Mouse (Mus musculus): ENCODE results near the gene Cnp. TPM values are rescaled to one million over a fixed set of nuclear protein-coding genes. Genes with fewer than 3 reads are reported as not detected.

Gene Cnp
- polyA plus RNA-seq, 1 experiment from 2014 or later: 21.9 TPM

Other genes with a start within 250 kb of the Cnp start
- gene Gast, start 240.5 kb upstream of the Cnp start, polyA plus RNA-seq (2014; fragmentation: Nextera tagmentation; extraction: Ambion mirVana): not detected in 2 replicates
- gene Hap1, start 218.8 kb upstream of the Cnp start, polyA plus RNA-seq (2014; fragmentation: Nextera tagmentation; extraction: Ambion mirVana): 0.38 and 0.39 TPM in 2 replicates
- gene Jup, start 177.1 kb upstream of the Cnp start, polyA plus RNA-seq (2014; fragmentation: Nextera tagmentation; extraction: Ambion mirVana): 29.8 and 32.3 TPM in 2 replicates
- gene P3h4, start 160.1 kb upstream of the Cnp start, polyA plus RNA-seq (2014; fragmentation: Nextera tagmentation; extraction: Ambion mirVana): 36.7 and 40.2 TPM in 2 replicates
- 81.3 and 85.4 TPM in 2 replicates for gene Fkbp10, start 159.2 kb upstream of the Cnp start, polyA plus RNA-seq (2014; fragmentation: Nextera tagmentation; extraction: Ambion mirVana)
- 157 and 160 TPM in 2 replicates for gene Nt5c3b, start 133.1 kb upstream of the Cnp start, polyA plus RNA-seq (2014; fragmentation: Nextera tagmentation; extraction: Ambion mirVana)
- gene Klhl10, start 133.0 kb upstream of the Cnp start, polyA plus RNA-seq (2014; fragmentation: Nextera tagmentation; extraction: Ambion mirVana): 0.93 and 1.0 TPM in 2 replicates
- gene Klhl11, start 102.2 kb upstream of the Cnp start, polyA plus RNA-seq (2014; fragmentation: Nextera tagmentation; extraction: Ambion mirVana): 13.8 and 15.7 TPM in 2 replicates
- gene Acly, start 46.9 kb upstream of the Cnp start, polyA plus RNA-seq (2014; fragmentation: Nextera tagmentation; extraction: Ambion mirVana): 182 and 195 TPM in 2 replicates
- gene Ttc25, start 29.3 kb upstream of the Cnp start, polyA plus RNA-seq (2014; fragmentation: Nextera tagmentation; extraction: Ambion mirVana): 0.62 and 1.1 TPM in 2 replicates
- gene Nkiras2, start 44.3 kb downstream of the Cnp start, polyA plus RNA-seq (2014; fragmentation: Nextera tagmentation; extraction: Ambion mirVana): 80.9 and 90.2 TPM in 2 replicates
- 69.9 and 98.4 TPM in 2 replicates for gene Dnajc7, start 45.3 kb downstream of the Cnp start, polyA plus RNA-seq (2014; fragmentation: Nextera tagmentation; extraction: Ambion mirVana)
- 0.19 and 0.57 TPM in 2 replicates for gene Zfp385c, start 117.6 kb downstream of the Cnp start, polyA plus RNA-seq (2014; fragmentation: Nextera tagmentation; extraction: Ambion mirVana)
- 2.0 and 2.8 TPM in 2 replicates for gene Dhx58, start 129.4 kb downstream of the Cnp start, polyA plus RNA-seq (2014; fragmentation: Nextera tagmentation; extraction: Ambion mirVana)
- gene Kat2a, start 137.6 kb downstream of the Cnp start, polyA plus RNA-seq (2014; fragmentation: Nextera tagmentation; extraction: Ambion mirVana): 60.1 and 68.9 TPM in 2 replicates
- gene Hspb9, start 138.9 kb downstream of the Cnp start, polyA plus RNA-seq (2014; fragmentation: Nextera tagmentation; extraction: Ambion mirVana): 0.24 and 0.41 TPM in 2 replicates
- 45.8 and 68.7 TPM in 2 replicates for gene Rab5c, start 163.3 kb downstream of the Cnp start, polyA plus RNA-seq (2014; fragmentation: Nextera tagmentation; extraction: Ambion mirVana)
- gene Kcnh4, start 185.0 kb downstream of the Cnp start, polyA plus RNA-seq (2014; fragmentation: Nextera tagmentation; extraction: Ambion mirVana): not detected in 2 replicates
- not detected in 2 replicates for gene Hcrt, start 188.0 kb downstream of the Cnp start, polyA plus RNA-seq (2014; fragmentation: Nextera tagmentation; extraction: Ambion mirVana)
- 2.6 and 2.8 TPM in 2 replicates for gene Ghdc, start 196.1 kb downstream of the Cnp start, polyA plus RNA-seq (2014; fragmentation: Nextera tagmentation; extraction: Ambion mirVana)